Mouse (Mus musculus) myocyte (in vitro differentiated cells): ENCODE data around the gene Shroom3. TPM values are rescaled to one million over a fixed set of nuclear protein-coding genes. Genes with fewer than 3 reads are reported as not detected.

ENCODE experiments used
- H3K27me3 ChIP-seq: one replicate; pipeline ENCODE4 v1.6.1; 2011; ENCODE audit not compliant: control insufficient read depth, insufficient read depth, insufficient read length
- H3K36me3 ChIP-seq: one replicate; pipeline ENCODE4 v1.6.1; 2011; ENCODE audit not compliant: control insufficient read depth, insufficient read depth
- H3K4me2 ChIP-seq: one replicate; pipeline ENCODE4 v1.6.1; 2011; ENCODE audit warnings: low read depth, control low read depth
- H3K4me3 ChIP-seq: one replicate; pipeline ENCODE4 v1.5.1; 2011; ENCODE audit warnings: mild to moderate bottlenecking, control low read depth, moderate library complexity
- H3K79me2 ChIP-seq: one replicate; pipeline ENCODE4 v1.6.1; 2011; ENCODE audit not compliant: control insufficient read depth, insufficient read depth
- H3ac ChIP-seq: one replicate; pipeline ENCODE4 v1.6.1; 2011; ENCODE audit not compliant: control insufficient read depth, insufficient read length
- CEBPB ChIP-seq: IDR thresholded peaks from 2 replicates; pipeline ENCODE4 v1.6.1; 2011; ENCODE audit warnings: mild to moderate bottlenecking, moderate library complexity; ENCODE audit not compliant: poor library complexity, insufficient read depth, severe bottlenecking
- E2F4 ChIP-seq: IDR thresholded peaks from one replicate; pipeline ENCODE4 v1.6.1; 2011; ENCODE audit warnings: mild to moderate bottlenecking, control low read depth, moderate library complexity; ENCODE audit not compliant: insufficient read depth
- MAX ChIP-seq: IDR thresholded peaks from one replicate; pipeline ENCODE4 v1.6.1; 2011; ENCODE audit warnings: low read depth, mild to moderate bottlenecking, control low read depth
- MYOD1 ChIP-seq, 3 experiments: IDR thresholded peaks; one replicate each; pipeline ENCODE4 v1.6.1; 2011; ENCODE audit warnings: control low read depth in 2 of 3, low read depth in 2 of 3, mild to moderate bottlenecking in 2 of 3, moderate library complexity in 1 of 3; ENCODE audit not compliant: insufficient read length in 2 of 3, control insufficient read depth in 1 of 3
- MYOG ChIP-seq, 3 experiments: IDR thresholded peaks; one replicate each; pipeline ENCODE4 v1.6.1; 2011; ENCODE audit warnings: control low read depth in 2 of 3, low read depth in 2 of 3, mild to moderate bottlenecking in 2 of 3; ENCODE audit not compliant: insufficient read length in 2 of 3, control insufficient read depth in 1 of 3, insufficient read depth in 1 of 3
- POLR2A ChIP-seq: IDR thresholded peaks from one replicate; pipeline ENCODE4 v1.6.1; 2011; ENCODE audit warnings: low read depth, mild to moderate bottlenecking, control low read depth, moderate library complexity; ENCODE audit not compliant: insufficient read length
- POLR2AphosphoS2 ChIP-seq: IDR thresholded peaks from one replicate; pipeline ENCODE4 v1.6.1; 2011; ENCODE audit warnings: low read depth, control low read depth; ENCODE audit not compliant: insufficient read length
- REST ChIP-seq: IDR thresholded peaks from one replicate; pipeline ENCODE4 v1.6.1; 2011; ENCODE audit warnings: mild to moderate bottlenecking, control low read depth, moderate library complexity; ENCODE audit not compliant: insufficient read depth, insufficient read length
- SRF ChIP-seq: IDR thresholded peaks from one replicate; pipeline ENCODE4 v1.6.1; 2011; ENCODE audit warnings: low read depth; ENCODE audit not compliant: control insufficient read depth, insufficient read length
- TCF12 ChIP-seq: IDR thresholded peaks from one replicate; pipeline ENCODE4 v1.6.1; 2011; ENCODE audit warnings: mild to moderate bottlenecking, control low read depth; ENCODE audit not compliant: poor library complexity, insufficient read depth, severe bottlenecking
- TCF3 ChIP-seq: IDR thresholded peaks from one replicate; pipeline ENCODE4 v1.6.1; 2011; ENCODE audit warnings: low read depth, control low read depth; ENCODE audit not compliant: insufficient read length
- USF1 ChIP-seq: IDR thresholded peaks from one replicate; pipeline ENCODE4 v1.6.1; 2011; ENCODE audit warnings: low read depth, mild to moderate bottlenecking, control low read depth, moderate library complexity
- polyA plus RNA-seq: library from polyadenylated mRNA; unstranded; fragments of >200 nt; fragmentation: generic; extraction: Trizol; gene quantifications from one replicate; pipeline ENCODE4 v1.2.1, GENCODE M21; 2012; ENCODE audit warnings: missing spikeins

The Shroom3 gene
- polyA plus RNA-seq, 1 experiment, result 7.1 TPM

GRCm38 (mm10) chr5:92842417-92842816 is 159.2 kb downstream of the Shroom3 start:
- TF ChIP-seq TCF3 (no peak), TCF12 (no peak), USF1 (no peak), SRF (no peak), CEBPB (no peak), MYOD1 (IDR thresholded peaks at IDR 0.05; ENCODE audit: control insufficient read depth in 1 of 3, insufficient read length in 2 of 3, low read depth in 2 of 3) (no peak), E2F4 (no peak), REST (no peak), MYOG (IDR thresholded peaks at IDR 0.05; ENCODE audit: control insufficient read depth in 1 of 3, insufficient read depth in 1 of 3, insufficient read length in 2 of 3, low read depth in 2 of 3) (no peak), MAX (no peak)
- no peaks in the 10 kb centered on the region for H3K36me3 ChIP-seq
- H3K4me2 ChIP-seq, result no peak overlapping the region
- no peak overlapping the region for H3K4me3 ChIP-seq
- no peak overlapping the region for H3ac ChIP-seq
- no peaks in the 10 kb centered on the region for H3K79me2 ChIP-seq
- no peaks in the 10 kb centered on the region for H3K27me3 ChIP-seq

GRCm38 (mm10) chr5:92842881-92843280 is 159.6 kb downstream of the Shroom3 start:
- TF ChIP-seq MYOG (IDR thresholded peaks at IDR 0.05; ENCODE audit: control insufficient read depth in 1 of 3, insufficient read depth in 1 of 3, insufficient read length in 2 of 3, low read depth in 2 of 3), result no peak
- no peak for TF ChIP-seq MYOD1 (IDR thresholded peaks at IDR 0.05; ENCODE audit: control insufficient read depth in 1 of 3, insufficient read length in 2 of 3, low read depth in 2 of 3)
- no peak for TF ChIP-seq TCF3
- no peak for TF ChIP-seq POLR2A
- no peak for TF ChIP-seq MAX
- no peak for TF ChIP-seq SRF
- TF ChIP-seq REST, result no peak
- TF ChIP-seq CEBPB, result no peak
- no peak for TF ChIP-seq POLR2AphosphoS2
- no peak for TF ChIP-seq TCF12
- no peak for TF ChIP-seq USF1
- TF ChIP-seq E2F4, result no peak
- Histone ChIP-seq H3ac (no peak overlapping the region), H3K27me3 (no peaks in the 10 kb centered on the region)

GRCm38 (mm10) chr5:92843850-92844785 is 160.9 kb downstream of the Shroom3 start:
- TF ChIP-seq TCF12 (no peak), E2F4 (no peak), TCF3 (no peak), MYOD1 (IDR thresholded peaks at IDR 0.05; ENCODE audit: control insufficient read depth in 1 of 3, insufficient read length in 2 of 3, low read depth in 2 of 3) (no peak), CEBPB (no peak), REST (no peak), POLR2AphosphoS2 (no peak)

More at GRCm38 (mm10) chr5:92842881-92843280, 159.6 kb downstream of the Shroom3 start:
- Histone ChIP-seq H3K4me2 (no peak overlapping the region), H3K36me3 (no peaks in the 10 kb centered on the region), H3K79me2 (no peaks in the 10 kb centered on the region), H3K4me3 (no peak overlapping the region)

GRCm38 (mm10) chr5:92849743-92850142 is 166.5 kb downstream of the Shroom3 start:
- Histone ChIP-seq H3K4me3 (no peak overlapping the region), H3ac (no peak overlapping the region), H3K79me2 (no peaks in the 10 kb centered on the region), H3K4me2 (no peak overlapping the region), H3K27me3 (no peaks in the 10 kb centered on the region), H3K36me3 (no peaks in the 10 kb centered on the region)
- TF ChIP-seq SRF (no peak), MAX (no peak), MYOD1 (IDR thresholded peaks at IDR 0.05; ENCODE audit: control insufficient read depth in 1 of 3, insufficient read length in 2 of 3, low read depth in 2 of 3) (no peak), E2F4 (no peak), USF1 (no peak), TCF12 (no peak), MYOG (IDR thresholded peaks at IDR 0.05; ENCODE audit: control insufficient read depth in 1 of 3, insufficient read depth in 1 of 3, insufficient read length in 2 of 3, low read depth in 2 of 3) (no peak), TCF3 (no peak), REST (no peak), CEBPB (no peak), POLR2A (no peak), POLR2AphosphoS2 (no peak)

More at GRCm38 (mm10) chr5:92843850-92844785, 160.9 kb downstream of the Shroom3 start:
- no peak overlapping the region for H3ac ChIP-seq
- H3K4me2 ChIP-seq, result no peak overlapping the region
- H3K27me3 ChIP-seq, result no peaks in the 10 kb centered on the region
- no peaks in the 10 kb centered on the region for H3K36me3 ChIP-seq
- no peaks in the 10 kb centered on the region for H3K79me2 ChIP-seq
- no peak overlapping the region for H3K4me3 ChIP-seq
